Mouse (Mus musculus) CH12.LX (cell line): ENCODE results near the gene Tle3. TPM values are rescaled to one million over a fixed set of nuclear protein-coding genes. Genes with fewer than 3 reads are reported as not detected.

Experiments used
- DNase-seq: peaks from one replicate; pipeline ENCODE4 v3.0.0-alpha.2; 2013; ENCODE audit errors: extremely low read depth
- H3K27ac ChIP-seq: 2 replicates; pipeline ENCODE4 v1.5.1; 2012; ENCODE audit warnings: low read depth, mild to moderate bottlenecking, control low read depth, moderate library complexity; ENCODE audit not compliant: insufficient read depth
- H3K27me3 ChIP-seq: replicated peaks from 2 replicates; pipeline ENCODE3; 2012; ENCODE audit warnings: inconsistent platforms
- H3K36me3 ChIP-seq, 2 experiments: replicated peaks in 1 of 2; 2 replicates each; pipeline versions ENCODE3 to v1.6.1; 2012; ENCODE audit warnings: inconsistent platforms in 1 of 2, low read length in 1 of 2, mild to moderate bottlenecking in 1 of 2, mixed read lengths in 1 of 2, moderate library complexity in 1 of 2; ENCODE audit not compliant: control insufficient read depth in 1 of 2, insufficient read depth in 1 of 2
- H3K4me1 ChIP-seq, 2 experiments: 2 replicates each; pipeline ENCODE4 v1.6.1; 2012; ENCODE audit warnings: inconsistent platforms in 1 of 2, moderate library complexity in 1 of 2; ENCODE audit not compliant: insufficient read depth in 2 of 2, control insufficient read depth in 1 of 2
- H3K4me2 ChIP-seq: 2 replicates; pipeline ENCODE4 v1.6.1; 2012; ENCODE audit warnings: low read depth, mild to moderate bottlenecking, control low read depth; ENCODE audit not compliant: poor library complexity, insufficient read depth, severe bottlenecking
- H3K4me3 ChIP-seq, 3 experiments: fragments of 150-350 bp in 1 of 3; sonication (generic) in 1 of 3; replicated peaks in 1 of 3; 2 replicates each; pipeline versions ENCODE3 to v1.5.1; 2011 to 2012; ENCODE audit warnings: low read depth in 2 of 3, low read length in 2 of 3, mild to moderate bottlenecking in 2 of 3, moderate library complexity in 2 of 3, control low read depth in 1 of 3, improper control_type of control experiment in 1 of 3, inconsistent platforms in 1 of 3, mixed read lengths in 1 of 3; ENCODE audit not compliant: poor library complexity in 1 of 3
- H3K79me2 ChIP-seq: replicated peaks from 2 replicates; pipeline ENCODE4 v1.6.1; 2012; ENCODE audit warnings: mild to moderate bottlenecking, moderate library complexity; ENCODE audit not compliant: control insufficient read depth, poor library complexity, insufficient read depth, severe bottlenecking; ENCODE audit errors: extremely low read depth
- H3K9ac ChIP-seq: 2 replicates; pipeline ENCODE4 v1.6.1; 2012; ENCODE audit warnings: low read depth, mild to moderate bottlenecking, control low read depth, moderate library complexity; ENCODE audit not compliant: insufficient read depth
- H3K9me3 ChIP-seq: replicated peaks from 2 replicates; pipeline ENCODE3; 2012; ENCODE audit warnings: low read length, inconsistent platforms, mixed read lengths
- BHLHE40 ChIP-seq: IDR thresholded peaks from 2 replicates; pipeline ENCODE4 v1.6.1; 2011; ENCODE audit warnings: mild to moderate bottlenecking, low read depth, low read length, improper control_type of control experiment
- CHD1 ChIP-seq: IDR thresholded peaks from 2 replicates; pipeline ENCODE4 v1.6.1; 2012; ENCODE audit warnings: low read depth, low read length, improper control_type of control experiment, inconsistent platforms
- ELF1 ChIP-seq: IDR thresholded peaks from 2 replicates; pipeline ENCODE4 v1.6.1; 2014; ENCODE audit warnings: low read depth, mild to moderate bottlenecking, inconsistent platforms, low read length, improper control_type of control experiment
- EP300 ChIP-seq: IDR thresholded peaks from 2 replicates; pipeline ENCODE4 v1.6.1; 2011; ENCODE audit warnings: low read length, improper control_type of control experiment
- ETS1 ChIP-seq: conservative IDR thresholded peaks from 2 replicates; pipeline ENCODE4 v1.6.1; 2012; ENCODE audit warnings: low read depth, mild to moderate bottlenecking, inconsistent platforms, low read length, improper control_type of control experiment, moderate library complexity
- JUN ChIP-seq: IDR thresholded peaks from 2 replicates; pipeline ENCODE4 v1.6.1; 2011; ENCODE audit warnings: low read depth, mild to moderate bottlenecking, low read length, improper control_type of control experiment, moderate library complexity; ENCODE audit not compliant: insufficient read depth
- JUND ChIP-seq: conservative IDR thresholded peaks from 2 replicates; pipeline ENCODE4 v1.6.1; 2011; ENCODE audit warnings: low read depth, low read length, improper control_type of control experiment
- MAFK ChIP-seq: IDR thresholded peaks from 2 replicates; pipeline ENCODE4 v1.6.1; 2011; ENCODE audit warnings: low read length, improper control_type of control experiment; ENCODE audit not compliant: insufficient replicate concordance
- MAZ ChIP-seq: IDR thresholded peaks from 2 replicates; pipeline ENCODE4 v1.6.1; 2012; ENCODE audit warnings: low read depth, mild to moderate bottlenecking, inconsistent platforms, low read length, improper control_type of control experiment, moderate library complexity
- MEF2A ChIP-seq: IDR thresholded peaks from 2 replicates; pipeline ENCODE4 v1.6.1; 2014; ENCODE audit warnings: low read depth, mild to moderate bottlenecking, inconsistent platforms, low read length, improper control_type of control experiment, borderline replicate concordance
- MXI1 ChIP-seq: IDR thresholded peaks from 2 replicates; pipeline ENCODE4 v1.6.1; 2011; ENCODE audit warnings: mild to moderate bottlenecking, low read depth, low read length, improper control_type of control experiment
- MYC ChIP-seq: IDR thresholded peaks from 2 replicates; pipeline ENCODE4 v1.6.1; 2011; ENCODE audit warnings: low read depth, mild to moderate bottlenecking, improper control_type of control experiment, low read length
- POLR2AphosphoS2 ChIP-seq: IDR thresholded peaks from 2 replicates; pipeline ENCODE4 v1.6.1; 2011; ENCODE audit warnings: low read depth, low read length, improper control_type of control experiment
- RCOR1 ChIP-seq: conservative IDR thresholded peaks from 2 replicates; pipeline ENCODE4 v1.6.1; 2012; ENCODE audit warnings: low read depth, mild to moderate bottlenecking, inconsistent platforms, low read length, improper control_type of control experiment
- SIN3A ChIP-seq: IDR thresholded peaks from 2 replicates; pipeline ENCODE4 v1.6.1; 2012; ENCODE audit warnings: low read length, improper control_type of control experiment, inconsistent platforms
- TCF12 ChIP-seq: IDR thresholded peaks from 2 replicates; pipeline ENCODE4 v1.6.1; 2014; ENCODE audit warnings: low read depth, mild to moderate bottlenecking, inconsistent platforms, low read length, improper control_type of control experiment
- USF1 ChIP-seq: IDR thresholded peaks from 2 replicates; pipeline ENCODE4 v1.6.1; 2014; ENCODE audit warnings: low read depth, mild to moderate bottlenecking, inconsistent platforms, low read length, improper control_type of control experiment
- USF2 ChIP-seq: conservative IDR thresholded peaks from 2 replicates; pipeline ENCODE4 v1.6.1; 2011; ENCODE audit warnings: low read depth, low read length, improper control_type of control experiment
- ZMIZ1 ChIP-seq: IDR thresholded peaks from 2 replicates; pipeline ENCODE4 v1.6.1; 2012; ENCODE audit warnings: low read depth, mild to moderate bottlenecking, inconsistent platforms, low read length, improper control_type of control experiment
- ZNF384 ChIP-seq: IDR thresholded peaks from 2 replicates; pipeline ENCODE4 v1.6.1; 2012; ENCODE audit warnings: low read depth, low read length, improper control_type of control experiment, inconsistent platforms
- dilution Hi-C: fragments of 300-500 bp; cut with MboI; formaldehyde crosslinking; loops from 2 replicates; pipeline ENCODE4 v1.14.3; 2020; ENCODE audit warnings: low sequenced_read_pairs; ENCODE audit not compliant: extremely low pct_unique_long_range_greater_than_20kb, extremely low pct_ligation_motif_present
- in situ Hi-C: fragments of 300-500 bp; cut with MboI; formaldehyde crosslinking; loops from 3 replicates; pipeline ENCODE4 v1.14.3; 2019; ENCODE audit warnings: low sequenced_read_pairs, low pct_ligation_motif_present, low pct_unique_long_range_greater_than_20kb, mixed read lengths
- polyA plus RNA-seq: library from polyadenylated mRNA; unstranded; fragments of >175 nt; gene quantifications from 2 replicates; pipeline ENCODE4 v1.2.1, GENCODE M21; 2012; ENCODE audit warnings: low read depth; ENCODE audit not compliant: insufficient read length
- total RNA-seq, 2 experiments: library from RNA; depleted of rRNA; stranded (reverse); fragments of 300-350 nt in 1 of 2; fragments of >200 nt in 1 of 2; gene quantifications; 2 replicates each; pipeline ENCODE4 v1.2.3; 2012 to 2014

The Tle3 gene
- total and polyA plus RNA-seq, 3 experiments: 8.1 to 29.1 (median 22.8) TPM

DNA sequence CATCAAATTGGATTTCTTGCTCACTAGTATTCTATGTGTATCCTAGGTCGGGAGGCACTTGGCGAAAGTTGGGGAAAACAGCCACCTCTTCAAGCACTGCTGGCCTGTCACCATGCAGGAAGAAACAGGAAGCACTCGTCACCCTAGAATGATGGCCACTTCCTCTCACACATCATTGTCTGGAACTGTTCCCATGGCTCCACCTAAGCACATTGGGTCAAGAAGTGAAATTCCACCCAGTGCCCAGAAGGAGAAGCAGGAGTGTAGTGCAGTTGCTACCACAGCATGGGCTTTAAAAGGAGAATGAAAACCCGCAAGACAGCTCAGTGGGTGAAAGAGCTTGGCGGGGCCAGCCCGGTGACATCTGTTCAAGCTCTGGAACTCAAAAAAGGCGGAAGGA lies 22.5 kb upstream of the Tle3 start:
- no peaks in the 10 kb centered on the region for H3K36me3 ChIP-seq
- H3K9me3 ChIP-seq: no peaks in the 10 kb centered on the region
- in situ Hi-C loops: loop anchor here (25.0 kb wide), 1 partner anchor 488 kb away; no protein-coding TSS in a partner anchor
- H3K4me2 ChIP-seq: no peak overlapping the region
- peaks cover 11 to 62% of the 10 kb centered on the region in 2 experiments for H3K4me1 ChIP-seq
- no peak overlapping the region for H3K9ac ChIP-seq
- H3K4me3 ChIP-seq: no peak overlapping the region
- dilution Hi-C loops: no loop called here
- no peak overlapping the region for H3K27ac ChIP-seq
- H3K27me3 ChIP-seq: peaks cover 2% of the 10 kb centered on the region
- no peaks in the 10 kb centered on the region for H3K79me2 ChIP-seq
- TF ChIP-seq JUND (no peak), MXI1 (no peak), USF2 (no peak), JUN (no peak), POLR2AphosphoS2 (no peak), ELF1 (no peak)
- no peak for DNase-seq

DNA sequence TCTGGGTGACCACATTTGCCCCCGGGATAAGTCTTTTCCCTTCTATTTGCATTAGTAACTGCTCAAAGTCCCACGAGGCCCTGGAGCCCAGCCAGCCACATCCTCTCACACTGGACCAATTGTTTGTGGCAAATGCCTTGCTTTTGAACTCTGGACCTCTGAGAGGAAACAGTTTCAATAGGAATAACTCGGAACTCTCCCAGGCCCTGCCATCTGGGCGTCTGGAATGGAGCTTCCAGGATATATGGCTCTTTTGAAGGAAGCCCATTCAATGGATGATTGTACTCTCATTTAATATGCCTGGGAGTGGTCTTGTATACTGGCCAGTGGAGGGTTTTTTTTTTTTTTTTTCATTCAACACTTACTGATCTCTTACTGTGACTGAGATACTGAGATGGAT lies 21.0 kb upstream of the Tle3 start:
- Histone ChIP-seq H3K27ac (no peak overlapping the region), H3K9me3 (no peaks in the 10 kb centered on the region), H3K36me3 (no peaks in the 10 kb centered on the region), H3K4me1 (peaks cover 11 to 56% of the 10 kb centered on the region in 2 experiments), H3K79me2 (no peaks in the 10 kb centered on the region), H3K27me3 (peaks cover 2% of the 10 kb centered on the region), H3K9ac (no peak overlapping the region), H3K4me2 (no peak overlapping the region), H3K4me3 (no peak overlapping the region)
- in situ Hi-C loops: loop anchor here (25.0 kb wide), 1 partner anchor 486 kb away; no protein-coding TSS in a partner anchor
- no peak for DNase-seq
- TF ChIP-seq MYC (no peak), RCOR1 (no peak), CHD1 (no peak), EP300 (no peak), ELF1 (no peak), JUN (no peak), ZMIZ1 (no peak)
- TF ChIP-seq, all 38 proteins: peak for 0
- dilution Hi-C loops: no loop called here

DNA sequence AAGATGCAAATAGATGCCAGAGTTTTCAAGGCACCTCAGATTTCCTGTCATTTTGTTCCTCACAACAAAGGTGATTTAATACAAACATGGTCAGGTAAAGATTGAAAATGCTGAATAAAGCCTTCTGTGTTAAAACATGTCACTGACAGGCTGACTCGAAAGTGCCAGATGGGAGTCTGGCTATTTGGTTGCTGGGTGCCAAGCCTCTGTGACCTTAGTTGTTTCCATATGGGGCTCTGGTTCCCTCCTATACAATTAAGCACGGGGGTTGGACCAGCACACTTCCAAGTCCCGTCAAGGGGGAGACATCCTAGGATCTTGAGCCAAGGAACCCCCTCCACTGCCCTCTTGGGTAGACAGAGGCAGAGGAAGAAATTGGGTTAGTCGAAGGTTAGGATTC lies 13.2 kb upstream of the Tle3 start:
- Histone ChIP-seq H3K27ac (no peak overlapping the region), H3K4me3 (no peak overlapping the region), H3K27me3 (peaks cover 9% of the 10 kb centered on the region), H3K79me2 (no peaks in the 10 kb centered on the region), H3K9me3 (peaks cover 12% of the 10 kb centered on the region), H3K9ac (no peak overlapping the region), H3K4me1 (peaks cover 0 to 11% of the 10 kb centered on the region in 2 experiments; a peak in 2 of 4 replicates), H3K36me3 (no peaks in the 10 kb centered on the region), H3K4me2 (no peak overlapping the region)
- TF ChIP-seq ZNF384: no peak
- TF ChIP-seq MYC: no peak
- no peak for TF ChIP-seq SIN3A
- no peak for TF ChIP-seq ETS1
- no peak for TF ChIP-seq TCF12
- TF ChIP-seq USF1: no peak
- TF ChIP-seq RCOR1: no peak
- no peak for TF ChIP-seq MAZ
- TF ChIP-seq JUN: no peak
- TF ChIP-seq USF2: no peak
- no peak for TF ChIP-seq MAFK
- TF ChIP-seq POLR2AphosphoS2: no peak
- TF ChIP-seq ELF1: no peak
- no peak for TF ChIP-seq BHLHE40
- no peak for TF ChIP-seq MEF2A
- dilution Hi-C loops: no loop called here
- DNase-seq: no peak
- in situ Hi-C loops: loop anchor here (25.0 kb wide), 1 partner anchor 478 kb away; no protein-coding TSS in a partner anchor
